Mouse (Mus musculus) liver, embryonic 15.5 days (tissue): ENCODE measurements around the gene Pfn5. TPM values are rescaled to one million over a fixed set of nuclear protein-coding genes. Genes with fewer than 3 reads are reported as not detected.
"Not testable (repeated sequence)": the region's sequence is repeated elsewhere in the genome, so short reads cannot be mapped to it uniquely, and the experiment has no call there.

Experiments
- ATAC-seq: fragments of 200-750 bp; cut with Nextera tagmentation; 2 replicates; pipeline ENCODE4 v1.8.0; 2017; ENCODE audit warnings: moderate number of reproducible peaks, mild to moderate bottlenecking, moderate library complexity; ENCODE audit not compliant: insufficient read depth
- H3K27ac ChIP-seq: fragments of 300-500 bp; sonication (generic); replicated peaks from 2 replicates; pipeline ENCODE4 v1.5.1; 2015; ENCODE audit warnings: mild to moderate bottlenecking, inconsistent platforms
- H3K27me3 ChIP-seq: fragments of 300-500 bp; sonication (generic); 2 replicates; pipeline ENCODE4 v1.6.1; 2015; ENCODE audit warnings: mild to moderate bottlenecking, inconsistent platforms
- H3K36me3 ChIP-seq: fragments of 300-500 bp; sonication (generic); replicated peaks from 2 replicates; pipeline ENCODE4 v1.6.1; 2015; ENCODE audit warnings: moderate library complexity, mild to moderate bottlenecking, inconsistent platforms
- H3K4me1 ChIP-seq: fragments of 300-500 bp; sonication (generic); replicated peaks from 2 replicates; pipeline ENCODE4 v1.6.1; 2015; ENCODE audit warnings: inconsistent platforms
- H3K4me2 ChIP-seq: fragments of 300-500 bp; sonication (generic); 2 replicates; pipeline ENCODE4 v1.6.1; 2015; ENCODE audit warnings: moderate library complexity, mild to moderate bottlenecking, inconsistent platforms
- H3K4me3 ChIP-seq: fragments of 300-500 bp; sonication (generic); replicated peaks from 2 replicates; pipeline ENCODE4 v1.5.1; 2015; ENCODE audit warnings: mild to moderate bottlenecking, inconsistent platforms
- H3K9ac ChIP-seq: fragments of 300-500 bp; sonication (generic); 2 replicates; pipeline ENCODE4 v1.6.1; 2015; ENCODE audit warnings: moderate library complexity, mild to moderate bottlenecking, inconsistent platforms
- H3K9me3 ChIP-seq: fragments of 300-500 bp; sonication (generic); replicated peaks from 2 replicates; pipeline ENCODE4 v1.6.1; 2016; ENCODE audit warnings: inconsistent platforms
- WGBS: fragments of 180-500 bp; shearing (Covaris S2); methylation state at CpG from one replicate; pipeline ENCODE4 v1.1.7; 2015; ENCODE audit warnings: mixed read lengths; ENCODE audit not compliant: insufficient replicate concordance; 5-methylcytosine and 5-hydroxymethylcytosine counted together
- polyA plus RNA-seq: library from polyadenylated mRNA; unstranded; fragments of >200 nt; fragmentation: Nextera tagmentation; extraction: Ambion mirVana; gene quantifications from 2 replicates; pipeline ENCODE4 v1.2.1, GENCODE M21; 2015

The Pfn5 gene
- polyA plus RNA-seq = not detected in 2 replicates

- no peaks in the 10 kb centered on the region for H3K9me3 ChIP-seq
- H3K4me3 ChIP-seq = no peak within 1 kb of the TSS
- no peaks in the 10 kb centered on the region for H3K27me3 ChIP-seq
- H3K9ac ChIP-seq = no peak within 1 kb of the TSS
- H3K36me3 ChIP-seq = no peaks in the 10 kb centered on the region
- no peak within 1 kb of the TSS for H3K4me2 ChIP-seq
- no peak for ATAC-seq
- H3K4me1 ChIP-seq = no peaks in the 10 kb centered on the region
- H3K27ac ChIP-seq = no peak within 1 kb of the TSS
- WGBS = 50% methylated on average over 2 of the region's 2 CpGs
Observed at GRCm38 (mm10) chrX:95557887-95558286, at the start of gene Pfn5, which contains the start of gene Asb12. Pfn5 (plus strand) TSS chrX:95558104. Asb12 (minus strand) TSS chrX:95557987.

DNA sequence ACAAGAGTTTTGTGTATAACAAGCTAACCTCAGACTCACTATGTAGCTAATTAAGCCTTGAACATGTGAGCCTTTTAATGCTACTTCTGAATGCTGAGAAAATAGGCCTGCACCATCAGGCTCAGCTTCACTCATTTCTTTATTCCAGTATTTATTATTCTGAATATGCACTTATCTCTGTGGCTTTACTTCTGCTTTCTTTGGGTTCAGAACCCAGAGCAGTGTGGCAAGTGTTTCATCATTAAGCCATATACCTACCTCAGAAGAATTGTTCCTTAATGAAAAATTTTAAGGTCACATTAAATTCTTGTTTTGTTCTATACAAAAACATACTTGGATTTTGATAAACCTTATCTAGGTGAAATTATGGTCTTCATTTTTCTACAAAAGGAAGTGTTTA, 34.0 kb upstream of the Pfn5 start:
- ATAC-seq = no peak
- Histone ChIP-seq H3K4me3 (no peak overlapping the region), H3K27ac (no peak overlapping the region), H3K27me3 (no peaks in the 10 kb centered on the region), H3K9me3 (no peaks in the 10 kb centered on the region), H3K36me3 (no peaks in the 10 kb centered on the region), H3K4me1 (no peaks in the 10 kb centered on the region), H3K4me2 (no peak overlapping the region), H3K9ac (no peak overlapping the region)

DNA sequence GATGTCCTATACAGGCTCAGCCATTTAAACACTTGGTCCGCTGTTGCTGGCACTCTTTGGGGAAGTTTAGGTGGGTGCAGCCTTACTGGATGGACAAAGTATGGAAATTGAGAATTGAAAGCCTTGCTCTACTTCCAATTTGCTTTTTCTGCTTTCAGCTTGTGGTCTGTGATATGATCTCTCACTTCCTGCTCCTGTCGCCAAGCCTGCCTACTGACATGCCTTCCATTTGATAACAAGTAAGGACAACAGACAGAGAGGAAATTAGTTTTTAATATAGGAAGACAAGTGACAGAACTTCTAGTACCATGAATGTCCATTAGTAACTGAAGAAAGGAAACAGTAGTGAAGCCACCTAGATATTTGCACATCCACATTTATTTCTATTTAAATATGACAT, 32.7 kb upstream of the Pfn5 start:
- Histone ChIP-seq H3K9ac (no peak overlapping the region), H3K27me3 (no peaks in the 10 kb centered on the region), H3K4me1 (no peaks in the 10 kb centered on the region), H3K4me2 (no peak overlapping the region), H3K36me3 (no peaks in the 10 kb centered on the region), H3K9me3 (no peaks in the 10 kb centered on the region), H3K4me3 (no peak overlapping the region), H3K27ac (no peak overlapping the region)
- WGBS = 22% methylated on average over 2 of the region's 2 CpGs
- ATAC-seq = no peak

DNA sequence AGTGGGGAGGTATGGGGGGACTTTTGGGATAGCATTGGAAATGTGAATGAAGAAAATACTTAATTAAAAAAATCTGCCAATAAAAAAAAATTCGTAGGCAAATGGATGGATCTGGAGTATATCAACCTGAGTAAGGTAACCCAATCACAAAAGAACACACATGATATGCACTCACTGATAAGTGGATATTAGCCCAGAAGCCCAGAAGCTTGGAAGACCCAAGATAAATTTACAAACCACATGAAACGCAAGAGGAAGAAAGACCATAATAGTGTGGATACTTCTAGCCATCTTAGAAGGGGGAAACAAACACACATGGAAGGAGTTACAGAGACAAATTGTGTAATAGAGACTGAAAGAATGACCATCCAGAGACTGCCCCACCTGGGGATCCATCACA, 22.4 kb upstream of the Pfn5 start:
- H3K27me3 ChIP-seq, H3K27ac ChIP-seq, H3K4me1 ChIP-seq, H3K4me3 ChIP-seq, H3K36me3 ChIP-seq, H3K9me3 ChIP-seq, ATAC-seq, H3K9ac ChIP-seq, H3K4me2 ChIP-seq: not testable (repeated sequence)
- 48% methylated on average over 2 of the region's 2 CpGs for WGBS

- no peak overlapping the region for H3K27ac ChIP-seq
- no peak overlapping the region for H3K9ac ChIP-seq
- no peak overlapping the region for H3K4me2 ChIP-seq
- H3K4me1 ChIP-seq = no peaks in the 10 kb centered on the region
- no peak for ATAC-seq
- no peaks in the 10 kb centered on the region for H3K9me3 ChIP-seq
- no peaks in the 10 kb centered on the region for H3K27me3 ChIP-seq
- H3K36me3 ChIP-seq = no peaks in the 10 kb centered on the region
- H3K4me3 ChIP-seq = no peak overlapping the region
- WGBS = 64% methylated on average over 4 of the region's 4 CpGs
Observed at GRCm38 (mm10) chrX:95554321-95554720, 3.6 kb upstream of the Pfn5 start.

- 56% methylated on average over 5 of the region's 5 CpGs for WGBS
- Histone ChIP-seq H3K4me2 (no peak overlapping the region), H3K4me1 (no peaks in the 10 kb centered on the region), H3K4me3 (no peak overlapping the region), H3K27ac (no peak overlapping the region), H3K9me3 (no peaks in the 10 kb centered on the region), H3K27me3 (no peaks in the 10 kb centered on the region), H3K36me3 (no peaks in the 10 kb centered on the region), H3K9ac (no peak overlapping the region)
- no peak for ATAC-seq
Observed at GRCm38 (mm10) chrX:95600609-95601008, 42.7 kb downstream of the Pfn5 start.

Other genes with a start within 250 kb of the Pfn5 start
- 1.6 and 1.7 TPM in 2 replicates for gene Amer1, start 113.2 kb upstream of the Pfn5 start, polyA plus RNA-seq
- 0.07 TPM in 1 of 2 replicates, not detected in the other for gene Asb12, start 117 bp upstream of the Pfn5 start, polyA plus RNA-seq
- gene Zc4h2, start 100.4 kb downstream of the Pfn5 start, polyA plus RNA-seq = 1.2 and 1.3 TPM in 2 replicates
- gene Zc3h12b, start 153.6 kb downstream of the Pfn5 start, polyA plus RNA-seq = 0.14 and 0.18 TPM in 2 replicates